Mouse (Mus musculus) hindbrain, embryonic 11.5 days (tissue): ENCODE measurements around the gene Lst1. TPM values are rescaled to one million over a fixed set of nuclear protein-coding genes. Genes with fewer than 3 reads are reported as not detected.

Experiments
- ATAC-seq: fragments of 200-750 bp; cut with Nextera tagmentation; 2 replicates; pipeline ENCODE4 v1.8.0; 2017; ENCODE audit warnings: mild to moderate bottlenecking, moderate TSS enrichment, moderate library complexity; ENCODE audit not compliant: low FRiP score
- DNase-seq: peaks from one replicate; pipeline ENCODE4 v3.0.0-alpha.2; 2015; ENCODE audit warnings: low spot score
- H3K27ac ChIP-seq: fragments of 300-500 bp; sonication (generic); 2 replicates; pipeline ENCODE4 v1.5.1; 2014; ENCODE audit warnings: mild to moderate bottlenecking, low read depth, low read length
- H3K27me3 ChIP-seq: fragments of 300-500 bp; sonication (generic); 2 replicates; pipeline ENCODE4 v1.6.1; 2014; ENCODE audit warnings: mild to moderate bottlenecking, low read length, moderate library complexity, mixed read lengths; ENCODE audit not compliant: control insufficient read depth, insufficient read depth
- H3K36me3 ChIP-seq: fragments of 300-500 bp; sonication (generic); 2 replicates; pipeline ENCODE4 v1.6.1; 2014; ENCODE audit warnings: mild to moderate bottlenecking, low read length, moderate library complexity, mixed read lengths; ENCODE audit not compliant: control insufficient read depth, insufficient read depth
- H3K4me1 ChIP-seq: fragments of 300-500 bp; sonication (generic); replicated peaks from 2 replicates; pipeline ENCODE4 v1.6.1; 2014; ENCODE audit warnings: low read length, mixed read lengths; ENCODE audit not compliant: control insufficient read depth, insufficient read depth
- H3K4me2 ChIP-seq: fragments of 300-500 bp; sonication (generic); replicated peaks from 2 replicates; pipeline ENCODE4 v1.6.1; 2014; ENCODE audit warnings: mild to moderate bottlenecking, low read depth, low read length
- H3K4me3 ChIP-seq: fragments of 300-500 bp; sonication (generic); 2 replicates; pipeline ENCODE4 v1.5.1; 2014; ENCODE audit warnings: low read depth, low read length
- H3K9ac ChIP-seq: fragments of 300-500 bp; sonication (generic); 2 replicates; pipeline ENCODE4 v1.6.1; 2014; ENCODE audit warnings: low read depth, low read length
- H3K9me3 ChIP-seq: fragments of 300-500 bp; sonication (generic); 2 replicates; pipeline ENCODE4 v1.6.1; 2016; ENCODE audit warnings: low read length; ENCODE audit not compliant: control insufficient read depth
- WGBS: fragments of 180-500 bp; shearing (Covaris S2); extraction: QIAGEN DNeasy Blood & Tissue Kit; methylation state at CpG from one replicate; pipeline ENCODE4 v1.1.7; 2014; 5-methylcytosine and 5-hydroxymethylcytosine counted together
- polyA plus RNA-seq: library from polyadenylated mRNA; unstranded; fragments of >200 nt; fragmentation: Nextera tagmentation; extraction: Ambion mirVana; gene quantifications from 2 replicates; pipeline ENCODE4 v1.2.1, GENCODE M21; 2014

Gene Lst1
- polyA plus RNA-seq, 1 experiment from 2014 or later = 9.8 TPM

- Histone ChIP-seq H3K27me3 (no peaks in the 10 kb centered on the region), H3K27ac (no peak overlapping the region), H3K9me3 (no peaks in the 10 kb centered on the region), H3K9ac (no peak overlapping the region), H3K36me3 (no peaks in the 10 kb centered on the region), H3K4me2 (no peak overlapping the region), H3K4me3 (no peak overlapping the region), H3K4me1 (no peaks in the 10 kb centered on the region)
- ATAC-seq (no peak), DNase-seq (no peak)
- 85% methylated on average over 18 of the region's 18 CpGs for WGBS
Measured at GRCm38 (mm10) chr17:35218516-35219193, 30.4 kb upstream of the Lst1 start.

- Histone ChIP-seq H3K36me3 (no peaks in the 10 kb centered on the region), H3K9me3 (no peaks in the 10 kb centered on the region), H3K27ac (no peak overlapping the region), H3K4me3 (no peak overlapping the region), H3K4me1 (no peaks in the 10 kb centered on the region), H3K9ac (no peak overlapping the region), H3K27me3 (no peaks in the 10 kb centered on the region), H3K4me2 (no peak overlapping the region)
- no peak for ATAC-seq
- WGBS = 93% methylated on average over 5 of the region's 5 CpGs
- DNase-seq = no peak
Measured at GRCm38 (mm10) chr17:35213071-35213470, 24.8 kb upstream of the Lst1 start.

- ATAC-seq (no peak), DNase-seq (no peak)
- 83% methylated on average over 3 of the region's 3 CpGs for WGBS
Measured at GRCm38 (mm10) chr17:35210593-35210992, 22.4 kb upstream of the Lst1 start.

GRCm38 (mm10) chr17:35209785-35210535, 21.7 kb upstream of the Lst1 start:
- WGBS = 79% methylated on average over 12 of the region's 12 CpGs
- H3K9me3 ChIP-seq = no peaks in the 10 kb centered on the region
- H3K4me3 ChIP-seq = no peak overlapping the region
- DNase-seq (no peak), ATAC-seq (no peak)
- H3K27me3 ChIP-seq = no peaks in the 10 kb centered on the region
- H3K27ac ChIP-seq = no peak overlapping the region
- H3K4me1 ChIP-seq = no peaks in the 10 kb centered on the region
- H3K9ac ChIP-seq = no peak overlapping the region
- no peak overlapping the region for H3K4me2 ChIP-seq
- H3K36me3 ChIP-seq = no peaks in the 10 kb centered on the region

More at GRCm38 (mm10) chr17:35210593-35210992, 22.4 kb upstream of the Lst1 start:
- Histone ChIP-seq H3K9ac (no peak overlapping the region), H3K4me1 (no peaks in the 10 kb centered on the region), H3K4me2 (no peak overlapping the region), H3K36me3 (no peaks in the 10 kb centered on the region), H3K27ac (no peak overlapping the region), H3K27me3 (no peaks in the 10 kb centered on the region), H3K9me3 (no peaks in the 10 kb centered on the region), H3K4me3 (no peak overlapping the region)

GRCm38 (mm10) chr17:35205380-35205769, 17.1 kb upstream of the Lst1 start:
- Histone ChIP-seq H3K4me2 (no peak overlapping the region), H3K9me3 (no peaks in the 10 kb centered on the region), H3K9ac (no peak overlapping the region), H3K36me3 (no peaks in the 10 kb centered on the region), H3K4me3 (no peak overlapping the region), H3K27me3 (peaks cover 2% of the 10 kb centered on the region; the same call in 1 of the 2 replicates), H3K27ac (no peak overlapping the region), H3K4me1 (no peaks in the 10 kb centered on the region)
- DNase-seq (no peak), ATAC-seq (no peak)
- WGBS = 56% methylated on average over 10 of the region's 10 CpGs

GRCm38 (mm10) chr17:35204494-35205379, 16.5 kb upstream of the Lst1 start, which contains the start of gene Lta:
Lta (minus strand) TSS chr17:35205351.
- Histone ChIP-seq H3K27me3 (peaks cover 2% of the 10 kb centered on the region; the same call in 1 of the 2 replicates), H3K36me3 (no peaks in the 10 kb centered on the region), H3K4me2 (no peak within 1 kb of the TSS), H3K27ac (no peak within 1 kb of the TSS), H3K4me1 (no peaks in the 10 kb centered on the region), H3K4me3 (no peak within 1 kb of the TSS), H3K9me3 (no peaks in the 10 kb centered on the region), H3K9ac (no peak within 1 kb of the TSS)
- no peak for ATAC-seq
- 26% methylated on average over 20 of the region's 20 CpGs for WGBS
- no peak for DNase-seq

GRCm38 (mm10) chr17:35202442-35202841, 14.2 kb upstream of the Lst1 start:
- Histone ChIP-seq H3K9ac (no peak overlapping the region), H3K36me3 (no peaks in the 10 kb centered on the region), H3K9me3 (no peaks in the 10 kb centered on the region), H3K4me2 (no peak overlapping the region), H3K27me3 (peaks cover 6% of the 10 kb centered on the region), H3K27ac (no peak overlapping the region), H3K4me3 (no peak overlapping the region), H3K4me1 (no peaks in the 10 kb centered on the region)
- ATAC-seq (no peak), DNase-seq (no peak)
- WGBS = 73% methylated on average over 4 of the region's 4 CpGs

- Histone ChIP-seq H3K4me1 (no peaks in the 10 kb centered on the region), H3K9ac (no peak within 1 kb of the TSS), H3K27me3 (peaks cover 6% of the 10 kb centered on the region), H3K36me3 (no peaks in the 10 kb centered on the region), H3K4me3 (no peak within 1 kb of the TSS), H3K4me2 (no peak within 1 kb of the TSS), H3K27ac (no peak within 1 kb of the TSS), H3K9me3 (no peaks in the 10 kb centered on the region)
- ATAC-seq (no peak), DNase-seq (no peak)
- WGBS = 48% methylated on average over 13 of the region's 13 CpGs
Measured at GRCm38 (mm10) chr17:35201787-35202186, 13.5 kb upstream of the Lst1 start, which contains the start of gene Tnf. Tnf (minus strand) TSS chr17:35202007.
